In the genomic region with DNA sequence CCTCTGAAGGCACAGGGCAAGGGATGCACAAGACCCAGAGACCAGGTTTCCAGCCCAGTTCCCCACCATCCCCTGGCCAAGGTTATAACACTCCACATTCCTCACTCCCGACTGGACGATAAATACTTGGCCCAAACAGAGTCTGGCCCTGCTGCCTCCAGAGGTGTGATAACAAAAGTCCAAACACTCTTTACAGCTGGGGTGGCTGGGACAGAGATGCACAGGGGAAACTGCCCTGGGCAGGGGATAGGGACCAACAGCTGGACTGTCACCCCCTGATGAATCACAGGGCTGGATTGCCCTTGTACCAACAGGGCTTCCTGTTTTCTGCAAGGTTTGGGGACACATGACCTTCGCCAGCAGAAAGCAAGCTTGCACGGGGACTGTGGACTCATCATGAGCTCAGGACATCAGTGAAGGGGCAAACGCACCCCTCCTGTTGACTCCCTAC, we compare ENCODE assay signal across 9 mouse cellular contexts.
DNase-seq lines count a peak whose midpoint lies in the region; ATAC-seq and TF ChIP-seq lines count a peak whose summit lies in the region.
"Had no signal": no experiment of that assay in that cellular context is flagged by ENCODE, and none has a peak within 500 bp of the region (broad histone marks: within the 10 kb centered on the region; RNA-seq: fewer than 3 reads in every experiment).

No protein-coding gene starts in this region.

- TF ChIP-seq CTCF in embryonic fibroblast, embryonic 13.5 days (IDR thresholded peaks at IDR 0.05; ENCODE audit: borderline replicate concordance, insufficient read depth, low read length), result no peak

- intact Hi-C loops in gastrocnemius, postnatal 14 days (cut with DNase I; ENCODE audit: low total_unique reads), result no loop called here

- no peaks in the 10 kb centered on the region for H3K9me3 ChIP-seq in kidney, embryonic 15.5 days (replicated peaks)
- no peaks in the 10 kb centered on the region for H3K9me3 ChIP-seq in limb, embryonic 13.5 days

- peaks cover 43% of the 10 kb centered on the region for H3K36me3 ChIP-seq in kidney, embryonic 15.5 days
- peaks cover 45% of the 10 kb centered on the region for H3K36me3 ChIP-seq in limb, embryonic 13.5 days
- peaks cover 14% of the 10 kb centered on the region for H3K36me3 ChIP-seq in myocyte (ENCODE audit: control insufficient read depth, insufficient read depth)

- no peak overlapping the region for H3K4me3 ChIP-seq in kidney, embryonic 15.5 days (replicated peaks)
- no peak overlapping the region for H3K4me3 ChIP-seq in embryonic fibroblast, embryonic 13.5 days (ENCODE audit: insufficient read depth, low read length)
- H3K4me3 ChIP-seq in limb, embryonic 13.5 days, result no peak overlapping the region
- H3K4me3 ChIP-seq in myocyte, result no peak overlapping the region

- H3K27ac ChIP-seq in kidney, embryonic 15.5 days, result peak overlapping the region; percentile 91
- peak overlapping the region; percentile 80 for H3K27ac ChIP-seq in embryonic fibroblast, embryonic 13.5 days (ENCODE audit: insufficient read depth, low read length)
- peak overlapping the region; percentile 77 for H3K27ac ChIP-seq in limb, embryonic 13.5 days

- H3K79me2 ChIP-seq in myocyte (ENCODE audit: control insufficient read depth, insufficient read depth), result peaks cover 6% of the 10 kb centered on the region

- peaks cover 56% of the 10 kb centered on the region for H3K4me1 ChIP-seq in kidney, embryonic 15.5 days
- H3K4me1 ChIP-seq in embryonic fibroblast, embryonic 13.5 days (ENCODE audit: control insufficient read depth, insufficient read depth, low read length), result peaks cover 45% of the 10 kb centered on the region
- peaks cover 59% of the 10 kb centered on the region for H3K4me1 ChIP-seq in limb, embryonic 13.5 days

- H3K4me2 ChIP-seq in kidney, embryonic 15.5 days, result no peak overlapping the region
- H3K4me2 ChIP-seq in limb, embryonic 13.5 days (replicated peaks), result 0 out of 2 replicates have a peak overlapping the region, but pooled peaks have one; percentile 7
- H3K4me2 ChIP-seq in myocyte (ENCODE audit: low read depth), result peak overlapping the region; percentile 55

- H3K9ac ChIP-seq in kidney, embryonic 15.5 days, result no peak overlapping the region; the same call in 1 of the 2 replicates
- peak overlapping the region; percentile 19; the same call in 1 of the 2 replicates for H3K9ac ChIP-seq in limb, embryonic 13.5 days

- no peak overlapping the region for H3ac ChIP-seq in myocyte (ENCODE audit: control insufficient read depth, insufficient read length)

- ATAC-seq in kidney, embryonic 15.5 days (replicated peaks; ENCODE audit: low FRiP score), result no peak
- ATAC-seq in limb, embryonic 13.5 days (ENCODE audit: low FRiP score, low read depth), result peak; percentile 13; the same call in 1 of the 2 replicates

- TF ChIP-seq POLR2A in embryonic fibroblast, embryonic 13.5 days (IDR thresholded peaks at IDR 0.05; ENCODE audit: low read depth, low read length), result no peak
- TF ChIP-seq POLR2A in myocyte (IDR thresholded peaks at IDR 0.05; ENCODE audit: insufficient read length, low read depth), result no peak

- DNase-seq in kidney, adult 18-20 months, result no peak
- no peak for DNase-seq in urinary bladder, adult 2 months (ENCODE audit: low spot score)
- DNase-seq in thymus, postnatal 25 days, result no peak
- DNase-seq in gastrocnemius, postnatal 14 days, result no peak
- DNase-seq: thymus, postnatal 4 days had no signal

- WGBS in kidney, embryonic 15.5 days, result 38% methylated on average over 5 of the region's 5 CpGs
- 50% methylated on average over 5 of the region's 5 CpGs for WGBS in limb, embryonic 13.5 days

- H3K27me3 ChIP-seq in kidney, embryonic 15.5 days, result no peaks in the 10 kb centered on the region
- no peaks in the 10 kb centered on the region for H3K27me3 ChIP-seq in limb, embryonic 13.5 days
- no peaks in the 10 kb centered on the region for H3K27me3 ChIP-seq in myocyte (ENCODE audit: control insufficient read depth, insufficient read depth, insufficient read length)

TF ChIP-seq in myocyte, 11 proteins besides CTCF, POLR2A, EP300 and RAD21:
- no peak for TF ChIP-seq TCF12 (IDR thresholded peaks at IDR 0.05; ENCODE audit: insufficient read depth, poor library complexity, severe bottlenecking)
- no peak for TF ChIP-seq E2F4 (IDR thresholded peaks at IDR 0.05; ENCODE audit: insufficient read depth)
- no peak for TF ChIP-seq SRF (IDR thresholded peaks at IDR 0.05; ENCODE audit: control insufficient read depth, insufficient read length, low read depth)
- peak in 2 of 3 experiments; percentile 17 to 63 for TF ChIP-seq MYOD1 (IDR thresholded peaks at IDR 0.05; ENCODE audit: control insufficient read depth in 1 of 3, insufficient read length in 2 of 3, low read depth in 2 of 3)
- no peak for TF ChIP-seq REST (IDR thresholded peaks at IDR 0.05; ENCODE audit: insufficient read depth, insufficient read length)
- TF ChIP-seq USF1 (IDR thresholded peaks at IDR 0.05; ENCODE audit: low read depth), result no peak
- TF ChIP-seq MYOG (IDR thresholded peaks at IDR 0.05; ENCODE audit: control insufficient read depth in 1 of 3, insufficient read depth in 1 of 3, insufficient read length in 2 of 3, low read depth in 2 of 3), result no peak
